Mouse (Mus musculus) intestine, postnatal 0 days (tissue): ENCODE measurements around the gene Fcrl6. TPM values are rescaled to one million over a fixed set of nuclear protein-coding genes. Genes with fewer than 3 reads are reported as not detected.

Experiments
- ATAC-seq: fragments of 200-750 bp; cut with Nextera tagmentation; 2 replicates; pipeline ENCODE4 v1.8.0; 2017; ENCODE audit warnings: mild to moderate bottlenecking, moderate TSS enrichment, moderate library complexity
- H3K27ac ChIP-seq: fragments of 300-500 bp; sonication (generic); 2 replicates; pipeline ENCODE4 v1.5.1; 2014; ENCODE audit warnings: mild to moderate bottlenecking, low read depth, low read length, moderate library complexity
- H3K27me3 ChIP-seq: fragments of 300-500 bp; sonication (generic); replicated peaks from 2 replicates; pipeline ENCODE4 v1.6.1; 2014; ENCODE audit warnings: low read length, mixed read lengths; ENCODE audit not compliant: control insufficient read depth, insufficient read depth
- H3K36me3 ChIP-seq: fragments of 300-500 bp; sonication (generic); 2 replicates; pipeline ENCODE4 v1.6.1; 2014; ENCODE audit warnings: mild to moderate bottlenecking, moderate library complexity; ENCODE audit not compliant: control insufficient read depth, insufficient read depth
- H3K4me1 ChIP-seq: fragments of 300-500 bp; sonication (generic); replicated peaks from 2 replicates; pipeline ENCODE4 v1.6.1; 2014; ENCODE audit warnings: antibody characterized with exemption, low read length, mixed read lengths; ENCODE audit not compliant: control insufficient read depth, insufficient read depth
- H3K4me2 ChIP-seq: fragments of 300-500 bp; sonication (generic); replicated peaks from 2 replicates; pipeline ENCODE4 v1.6.1; 2014; ENCODE audit warnings: low read depth, mild to moderate bottlenecking, moderate library complexity
- H3K4me3 ChIP-seq: fragments of 300-500 bp; sonication (generic); 2 replicates; pipeline ENCODE4 v1.5.1; 2014; ENCODE audit warnings: low read depth, low read length
- H3K9ac ChIP-seq: fragments of 300-500 bp; sonication (generic); 2 replicates; pipeline ENCODE4 v1.6.1; 2014; ENCODE audit warnings: mild to moderate bottlenecking, low read depth, low read length
- H3K9me3 ChIP-seq: fragments of 300-500 bp; sonication (generic); 2 replicates; pipeline ENCODE4 v1.6.1; 2016; ENCODE audit warnings: mixed run types; ENCODE audit not compliant: control insufficient read depth
- CTCF ChIP-seq: sonication (generic); IDR thresholded peaks from 2 replicates; pipeline ENCODE4 v1.5.1; 2016; ENCODE audit warnings: low read depth, mild to moderate bottlenecking, control low read depth, antibody characterized with exemption, moderate library complexity
- WGBS: fragments of 180-500 bp; shearing (Covaris S2); extraction: QIAGEN DNeasy Blood & Tissue Kit; methylation state at CpG from one replicate; pipeline ENCODE4 v1.1.7; 2014; 5-methylcytosine and 5-hydroxymethylcytosine counted together
- polyA plus RNA-seq: library from polyadenylated mRNA; unstranded; fragments of >200 nt; fragmentation: Nextera tagmentation; extraction: Ambion mirVana; gene quantifications from 2 replicates; pipeline ENCODE4 v1.2.1, GENCODE M21; 2015

Gene Fcrl6
- polyA plus RNA-seq, 1 experiment from 2014 or later = not detected

DNA sequence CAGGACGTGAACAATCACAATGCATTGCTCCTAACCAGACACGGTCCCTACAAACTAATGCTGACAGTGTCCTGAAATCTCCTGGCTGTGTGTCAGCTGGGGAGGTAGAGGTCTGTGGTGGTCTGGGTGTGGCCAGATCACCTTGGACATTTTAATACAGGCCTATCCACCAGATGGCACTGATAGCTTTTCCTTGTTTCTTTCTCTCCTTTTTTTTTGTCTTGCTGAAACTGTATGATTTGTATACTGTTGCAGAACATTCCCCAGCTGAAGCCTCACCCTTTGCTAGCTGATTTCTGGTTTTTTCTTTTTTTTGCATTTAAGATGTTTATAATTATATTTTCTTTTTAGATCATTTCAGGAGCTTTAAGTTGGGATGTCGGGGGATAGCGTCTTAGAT lies 35.5 kb upstream of the Fcrl6 start:
- 43% methylated on average over 4 of the region's 4 CpGs for WGBS
- Histone ChIP-seq H3K27me3 (no peaks in the 10 kb centered on the region), H3K9me3 (no peaks in the 10 kb centered on the region), H3K9ac (no peak overlapping the region), H3K4me2 (no peak overlapping the region), H3K36me3 (no peaks in the 10 kb centered on the region), H3K4me3 (no peak overlapping the region), H3K4me1 (0 out of 2 replicates have a peak, but pooled peaks cover 2% of the 10 kb centered on the region), H3K27ac (no peak overlapping the region)
- peak; percentile 38 for TF ChIP-seq CTCF
- no peak for ATAC-seq

DNA sequence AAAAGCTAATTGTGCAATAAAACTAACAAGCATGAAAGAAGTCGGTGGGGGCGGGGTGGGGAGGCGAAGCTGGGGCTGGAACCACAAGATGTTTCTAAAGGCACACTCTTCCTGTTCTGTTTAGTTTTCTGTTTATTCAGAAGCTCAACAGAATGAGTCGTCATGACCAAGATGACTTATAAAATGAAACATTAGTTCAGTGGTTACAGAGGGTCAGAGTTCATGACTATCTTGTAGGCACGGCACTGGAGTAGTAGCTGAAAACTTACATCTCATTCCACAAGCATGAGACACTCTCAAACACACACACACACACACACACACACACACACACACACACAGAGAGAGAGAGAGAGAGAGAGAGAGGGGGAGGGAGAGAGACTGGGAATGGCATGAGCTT lies 33.9 kb upstream of the Fcrl6 start:
- H3K27me3 ChIP-seq = no peaks in the 10 kb centered on the region
- WGBS = 62% methylated on average over 5 of the region's 5 CpGs
- no peak for ATAC-seq
- H3K9me3 ChIP-seq = no peaks in the 10 kb centered on the region
- H3K4me1 ChIP-seq = 0 out of 2 replicates have a peak, but pooled peaks cover 2% of the 10 kb centered on the region
- no peak overlapping the region for H3K4me3 ChIP-seq
- no peak overlapping the region for H3K9ac ChIP-seq
- H3K36me3 ChIP-seq = no peaks in the 10 kb centered on the region
- H3K27ac ChIP-seq = no peak overlapping the region
- TF ChIP-seq CTCF = no peak
- no peak overlapping the region for H3K4me2 ChIP-seq

GRCm38 (mm10) chr1:172635258-172635657 lies 32.9 kb upstream of the Fcrl6 start:
- H3K9ac ChIP-seq = no peak overlapping the region
- TF ChIP-seq CTCF = no peak
- 48% methylated on average over 4 of the region's 4 CpGs for WGBS
- no peak overlapping the region for H3K27ac ChIP-seq
- no peak overlapping the region for H3K4me2 ChIP-seq
- no peaks in the 10 kb centered on the region for H3K9me3 ChIP-seq
- ATAC-seq = no peak
- H3K4me1 ChIP-seq = 0 out of 2 replicates have a peak, but pooled peaks cover 2% of the 10 kb centered on the region
- H3K36me3 ChIP-seq = no peaks in the 10 kb centered on the region
- H3K27me3 ChIP-seq = no peaks in the 10 kb centered on the region
- H3K4me3 ChIP-seq = no peak overlapping the region

DNA sequence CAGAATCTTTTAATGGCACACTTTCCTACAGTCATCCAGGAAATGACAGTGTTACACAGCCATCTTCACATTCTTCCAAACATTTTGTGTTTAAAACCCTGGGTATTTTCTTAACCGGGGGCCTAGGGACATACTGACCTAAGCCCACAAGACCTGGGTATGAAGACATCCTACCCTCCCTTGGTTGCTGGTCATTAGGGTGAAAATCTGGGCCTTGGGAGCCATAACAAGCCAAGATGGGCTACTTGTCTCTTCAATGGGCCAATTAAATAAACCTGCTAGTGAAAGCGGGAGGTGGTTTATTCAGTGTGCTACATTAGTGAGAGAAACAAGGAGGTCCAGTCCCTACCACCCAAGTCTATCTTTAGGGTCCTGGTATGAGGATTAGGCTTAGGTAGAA lies 31.8 kb upstream of the Fcrl6 start:
- Histone ChIP-seq H3K4me3 (no peak overlapping the region), H3K9ac (no peak overlapping the region), H3K4me2 (no peak overlapping the region), H3K27ac (no peak overlapping the region), H3K9me3 (no peaks in the 10 kb centered on the region), H3K4me1 (0 out of 2 replicates have a peak, but pooled peaks cover 2% of the 10 kb centered on the region), H3K27me3 (no peaks in the 10 kb centered on the region), H3K36me3 (no peaks in the 10 kb centered on the region)
- no peak for TF ChIP-seq CTCF
- no peak for ATAC-seq
- 83% methylated on average over 2 of the region's 2 CpGs for WGBS

GRCm38 (mm10) chr1:172632451-172633326 lies 30.3 kb upstream of the Fcrl6 start, which contains the start of gene Dusp23:
TSS of gene Dusp23 (minus strand) at chr1:172632962.
- peak; percentile 98 for TF ChIP-seq CTCF
- Histone ChIP-seq H3K4me2 (peak within 1 kb of the TSS; percentile 87), H3K27ac (peak within 1 kb of the TSS; percentile 84), H3K9me3 (no peaks in the 10 kb centered on the region), H3K36me3 (no peaks in the 10 kb centered on the region), H3K27me3 (no peaks in the 10 kb centered on the region), H3K4me3 (peak within 1 kb of the TSS; percentile 63), H3K9ac (peak within 1 kb of the TSS; percentile 66), H3K4me1 (0 out of 2 replicates have a peak, but pooled peaks cover 2% of the 10 kb centered on the region)
- ATAC-seq = peak; percentile 99
- under 1% methylated on average over 53 of the region's 53 CpGs for WGBS

GRCm38 (mm10) chr1:172631721-172632120 lies 29.4 kb upstream of the Fcrl6 start:
- no peak overlapping the region for H3K4me3 ChIP-seq
- no peaks in the 10 kb centered on the region for H3K9me3 ChIP-seq
- ATAC-seq = no peak
- 0 out of 2 replicates have a peak, but pooled peaks cover 2% of the 10 kb centered on the region for H3K4me1 ChIP-seq
- no peak overlapping the region for H3K9ac ChIP-seq
- no peak for TF ChIP-seq CTCF
- no peaks in the 10 kb centered on the region for H3K36me3 ChIP-seq
- no peaks in the 10 kb centered on the region for H3K27me3 ChIP-seq
- H3K27ac ChIP-seq = no peak overlapping the region
- H3K4me2 ChIP-seq = no peak overlapping the region
- WGBS = 89% methylated on average over 5 of the region's 5 CpGs
